21 mouse cellular contexts compared by ENCODE assay signal in the genomic region with DNA sequence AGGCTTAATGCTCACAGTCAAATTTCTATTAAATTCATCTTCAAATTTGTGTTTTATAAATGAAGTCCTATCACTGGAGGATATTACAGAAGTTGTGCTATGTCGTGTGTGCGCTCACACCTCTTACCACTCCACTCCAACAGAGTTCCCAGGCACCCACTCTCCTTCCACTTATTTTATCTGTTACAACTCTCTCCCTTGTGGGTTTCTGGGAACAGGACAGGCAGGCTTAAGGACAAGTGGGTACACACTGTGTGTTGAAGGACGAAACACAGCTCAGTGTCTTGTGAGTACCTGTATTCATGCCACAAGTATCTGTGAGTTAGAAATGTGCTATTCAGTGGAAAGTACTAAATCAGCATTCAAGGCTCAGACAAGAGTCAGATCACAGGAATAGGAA.
DNase-seq lines count a peak whose midpoint lies in the region; ATAC-seq lines count a peak whose summit lies in the region.
"Had no signal": no experiment of that assay in that cellular context is flagged by ENCODE, and none has a peak within 500 bp of the region (broad histone marks: within the 10 kb centered on the region; RNA-seq: fewer than 3 reads in every experiment).

No protein-coding gene starts in this region.

- no peak overlapping the region for H3K9ac ChIP-seq in heart, embryonic 11.5 days (ENCODE audit: low read depth, low read length)
- no peak overlapping the region for H3K9ac ChIP-seq in lung, embryonic 16.5 days (ENCODE audit: low read length)
- H3K9ac ChIP-seq: embryonic facial prominence, embryonic 13.5 days; embryonic facial prominence, embryonic 15.5 days; forebrain, embryonic 12.5 days had no signal

- DNase-seq in heart, adult 11 months = no peak
- DNase-seq in lung, postnatal 14 days = no peak
- DNase-seq: adrenal gland, adult 2 months; adrenal gland, postnatal 10 days; adrenal gland, postnatal 25 days; cerebellum, adult 11 months; cerebellum, adult 18-20 months; cerebellum, adult 8-10 months; cerebellum, adult 9-11 months; cerebellum, postnatal 14 days; cerebellum, postnatal 36 days; embryo, embryonic 11 days had no signal

- H3K27ac ChIP-seq in heart, embryonic 11.5 days (ENCODE audit: low read depth, low read length) = peak overlapping the region; percentile 19; the same call in 1 of the 2 replicates
- H3K27ac ChIP-seq in lung, embryonic 16.5 days (ENCODE audit: low read length) = no peak overlapping the region
- H3K27ac ChIP-seq: embryonic facial prominence, embryonic 13.5 days; embryonic facial prominence, embryonic 15.5 days; forebrain, embryonic 10.5 days; forebrain, embryonic 12.5 days had no signal

- H3K36me3 ChIP-seq in heart, embryonic 11.5 days (ENCODE audit: control insufficient read depth, insufficient read depth, low read length) = no peaks in the 10 kb centered on the region
- no peaks in the 10 kb centered on the region for H3K36me3 ChIP-seq in lung, embryonic 16.5 days (ENCODE audit: control insufficient read depth, insufficient read depth, low read length)
- H3K36me3 ChIP-seq: embryonic facial prominence, embryonic 13.5 days; embryonic facial prominence, embryonic 15.5 days; forebrain, embryonic 10.5 days; forebrain, embryonic 12.5 days had no signal

- no peaks in the 10 kb centered on the region for H3K27me3 ChIP-seq in heart, embryonic 11.5 days (ENCODE audit: control insufficient read depth, insufficient read depth, low read length)
- H3K27me3 ChIP-seq in lung, embryonic 16.5 days (ENCODE audit: control insufficient read depth, insufficient read depth, low read depth, low read length) = no peaks in the 10 kb centered on the region
- H3K27me3 ChIP-seq: embryonic facial prominence, embryonic 13.5 days; embryonic facial prominence, embryonic 15.5 days; forebrain, embryonic 12.5 days had no signal

- no peak overlapping the region for H3K4me2 ChIP-seq in heart, embryonic 11.5 days
- no peak overlapping the region for H3K4me2 ChIP-seq in lung, embryonic 16.5 days (ENCODE audit: low read depth, low read length)
- H3K4me2 ChIP-seq: embryonic facial prominence, embryonic 13.5 days; embryonic facial prominence, embryonic 15.5 days; forebrain, embryonic 12.5 days had no signal

- H3K9me3 ChIP-seq in heart, embryonic 11.5 days (replicated peaks; ENCODE audit: control insufficient read depth, low read length) = no peaks in the 10 kb centered on the region
- no peaks in the 10 kb centered on the region for H3K9me3 ChIP-seq in lung, embryonic 16.5 days (ENCODE audit: control insufficient read depth, low read length)
- H3K9me3 ChIP-seq: embryonic facial prominence, embryonic 13.5 days; embryonic facial prominence, embryonic 15.5 days; forebrain, embryonic 10.5 days; forebrain, embryonic 12.5 days had no signal

- H3K4me3 ChIP-seq in heart, embryonic 11.5 days (ENCODE audit: low read depth, low read length) = no peak overlapping the region
- no peak overlapping the region for H3K4me3 ChIP-seq in lung, embryonic 16.5 days (ENCODE audit: low read length)
- H3K4me3 ChIP-seq: embryonic facial prominence, embryonic 13.5 days; embryonic facial prominence, embryonic 15.5 days; erythroblast, embryonic 14.5 days; forebrain, embryonic 10.5 days; forebrain, embryonic 12.5 days had no signal

- no peak for ATAC-seq in heart, embryonic 11.5 days (replicated peaks; ENCODE audit: insufficient number of reproducible peaks, low FRiP score, low TSS enrichment)
- peak; percentile 51; the same call in 1 of the 2 replicates for ATAC-seq in lung, embryonic 16.5 days (ENCODE audit: low read depth)
- ATAC-seq: forebrain, embryonic 14.5 days; forebrain, embryonic 16.5 days had no signal

- WGBS in heart, embryonic 11.5 days (ENCODE audit: insufficient replicate concordance) = 56% methylated on average over 3 of the region's 3 CpGs
- WGBS in lung, embryonic 16.5 days = 63% methylated on average over 3 of the region's 3 CpGs

- peaks cover 5% of the 10 kb centered on the region; the same call in 1 of the 2 replicates for H3K4me1 ChIP-seq in heart, embryonic 11.5 days (ENCODE audit: control insufficient read depth, insufficient read depth, low read length)
- H3K4me1 ChIP-seq in lung, embryonic 16.5 days (replicated peaks; ENCODE audit: control insufficient read depth, insufficient read depth, low read length) = no peaks in the 10 kb centered on the region; the same call in 1 of the 2 replicates
- H3K4me1 ChIP-seq: embryonic facial prominence, embryonic 13.5 days; embryonic facial prominence, embryonic 15.5 days; forebrain, embryonic 10.5 days; forebrain, embryonic 12.5 days had no signal
